Mouse (Mus musculus): ENCODE data around the gene Otop2.

DNA sequence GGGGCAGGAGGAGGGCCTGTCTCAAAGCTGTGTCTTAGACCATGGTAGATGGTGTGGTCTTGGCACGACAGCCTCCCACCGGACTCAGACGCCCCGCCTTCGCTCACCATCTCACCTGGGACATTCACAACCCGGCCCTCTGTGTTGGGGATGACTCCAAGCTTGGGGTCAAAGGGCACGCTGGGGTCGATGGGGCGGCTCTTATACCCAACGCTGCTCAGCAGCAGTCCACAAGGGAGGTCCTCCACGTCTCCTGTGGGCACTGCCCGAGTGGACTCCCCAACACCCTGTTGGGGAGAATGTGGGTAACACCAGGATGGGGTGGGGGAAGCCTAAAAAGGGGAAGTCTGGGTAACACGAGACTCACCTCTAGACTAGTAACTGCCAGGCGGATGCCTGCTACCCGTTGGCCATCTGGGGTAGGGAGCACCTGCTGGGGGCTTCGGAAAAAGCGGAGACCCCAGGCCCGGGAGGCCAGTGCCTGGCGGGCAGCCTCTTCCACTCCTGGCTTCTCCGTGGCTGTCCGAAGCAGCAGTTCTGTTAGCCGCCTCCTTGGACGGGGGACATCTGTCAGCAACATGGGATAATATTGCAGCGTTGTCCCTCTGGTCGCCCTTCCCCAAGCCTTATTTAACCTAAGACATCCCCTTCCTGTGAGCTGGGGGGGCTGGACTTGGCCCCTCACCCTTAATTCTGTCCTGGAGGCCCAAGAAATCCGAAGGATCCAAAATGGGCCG, 37.5 kb upstream of the Otop2 start:
- TF ChIP-seq CTCF (IDR thresholded peaks at IDR 0.05; ENCODE audit: borderline replicate concordance, extremely low read depth, insufficient read depth, insufficient read length) (no peak), POLR2A (IDR thresholded peaks at IDR 0.05; ENCODE audit: borderline replicate concordance, extremely low read depth, insufficient read depth, insufficient read length, poor library complexity, severe bottlenecking) (no peak)

Data from brain, embryonic 14.5 days (tissue).